Mouse (Mus musculus): ENCODE results near the gene Ttyh2. TPM values are rescaled to one million over a fixed set of nuclear protein-coding genes. Genes with fewer than 3 reads are reported as not detected.
A peak's percentile ranks its signal among the peaks of the same experiment; 100 is the strongest.
"Not testable (repeated sequence)": the region's sequence is repeated elsewhere in the genome, so short reads cannot be mapped to it uniquely, and the experiment has no call there.

Ttyh2 gene
- total RNA-seq, 2 experiments from 2014 or later: 74.5 to 75.9 TPM

DNA sequence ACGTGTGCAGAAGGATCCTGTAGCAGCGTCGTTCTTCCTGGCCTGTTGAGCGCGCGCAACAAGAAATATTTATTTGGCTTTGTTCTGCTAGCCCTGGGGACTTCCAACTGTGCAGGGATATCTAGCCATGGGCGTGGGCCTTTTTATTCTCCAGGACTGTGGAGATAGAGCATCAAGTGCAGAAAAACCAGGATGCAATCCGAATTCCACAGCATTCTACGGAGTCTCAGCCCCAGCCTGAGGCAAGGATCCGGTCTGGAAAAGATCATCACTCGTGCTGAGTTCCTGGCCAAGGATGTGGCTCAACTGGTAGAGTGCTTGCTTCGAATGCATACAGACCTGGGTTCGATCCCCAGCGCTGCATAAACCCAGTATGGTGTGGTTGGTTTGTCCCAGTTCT lies 13.1 kb upstream of the Ttyh2 start:
- no peak for DNase-seq

DNA sequence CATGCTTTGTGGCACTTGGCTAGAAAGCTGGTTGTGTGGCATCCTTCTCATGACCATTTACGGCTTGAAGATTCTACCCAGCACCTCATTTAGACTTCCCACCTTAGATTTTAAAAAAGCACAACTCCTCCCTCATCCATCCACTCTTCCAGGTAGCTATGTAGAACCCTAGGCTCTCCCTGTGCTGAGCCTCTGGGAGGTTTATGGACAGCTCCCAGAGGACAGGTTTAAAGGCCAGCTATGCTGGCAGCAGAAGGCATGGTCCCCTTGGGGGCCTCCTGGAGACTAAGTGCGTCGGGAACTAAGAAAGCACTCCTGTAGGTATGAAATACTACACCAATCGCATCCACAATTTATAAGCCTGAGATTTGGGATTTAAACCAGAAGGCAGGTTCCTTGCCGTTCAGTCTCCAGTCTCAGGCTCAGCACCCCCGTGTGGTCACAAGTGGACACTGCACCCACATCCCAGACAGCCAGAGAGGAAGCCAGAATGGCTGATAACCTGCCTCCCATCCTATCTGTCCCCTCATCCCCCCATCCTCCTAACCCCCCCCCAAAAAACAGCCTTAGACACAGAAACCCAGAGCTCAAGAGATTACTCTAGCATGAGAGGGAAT lies 12.4 kb upstream of the Ttyh2 start:
- peak; percentile 66 for DNase-seq

DNA sequence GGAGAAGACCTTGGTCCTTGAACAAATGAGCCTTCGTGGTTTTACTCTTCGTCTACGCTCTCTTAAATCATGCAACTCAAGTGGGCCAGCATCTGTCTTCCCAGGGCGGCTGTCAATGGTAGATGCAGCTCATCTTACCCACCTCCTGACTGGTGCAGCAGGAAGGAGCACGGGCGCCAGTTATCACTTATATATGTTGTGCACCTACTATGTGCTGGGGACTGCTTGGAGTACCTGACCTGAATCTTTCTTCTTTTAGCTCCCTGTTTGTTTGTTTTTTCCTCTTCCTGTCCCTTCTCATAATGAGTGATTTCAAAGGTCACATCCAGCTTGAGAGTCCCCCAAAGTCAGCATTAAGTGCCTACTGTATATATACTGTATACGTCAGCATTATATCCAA lies 11.1 kb upstream of the Ttyh2 start:
- no peak for DNase-seq

DNA sequence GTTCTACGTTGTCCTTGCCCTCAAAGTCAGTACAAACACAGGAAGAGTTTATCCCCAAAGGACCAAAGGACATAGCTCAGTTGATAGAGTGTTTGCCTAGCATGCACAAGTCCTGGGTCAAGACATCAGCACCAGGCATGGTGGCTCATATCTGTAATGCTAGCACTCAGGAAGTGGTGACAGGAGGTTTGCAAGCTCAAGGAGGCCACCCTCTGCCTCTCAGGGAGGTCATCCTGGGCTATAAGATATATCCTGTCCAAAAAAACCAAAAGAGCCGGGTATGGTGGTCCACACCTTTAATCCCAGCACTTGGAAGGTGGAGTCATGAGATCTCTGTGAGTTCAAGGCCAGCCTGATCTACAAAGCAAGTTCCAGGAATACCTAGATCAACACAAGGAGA lies 9.8 kb upstream of the Ttyh2 start:
- DNase-seq: no peak

DNA sequence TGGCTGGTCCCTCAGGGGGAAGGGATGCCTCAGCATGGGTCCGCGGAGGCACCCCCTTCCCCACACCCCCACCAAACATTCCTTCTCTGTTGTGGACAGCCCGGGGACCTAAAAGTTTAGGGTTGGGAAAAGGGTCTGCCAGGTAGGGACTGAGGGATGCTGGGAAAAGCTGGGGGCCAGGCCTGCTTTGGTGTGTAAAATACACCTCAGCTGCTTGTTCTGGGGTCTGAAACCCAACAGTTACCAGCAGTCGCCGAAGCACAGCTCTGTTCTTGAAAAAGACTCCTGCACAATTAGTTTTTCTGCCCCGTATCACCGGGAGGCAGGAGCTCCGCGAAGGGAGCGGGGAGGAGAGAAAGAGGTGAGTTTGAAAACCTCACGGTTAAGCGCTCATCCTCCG lies 8.4 kb upstream of the Ttyh2 start:
- no peak for DNase-seq

DNA sequence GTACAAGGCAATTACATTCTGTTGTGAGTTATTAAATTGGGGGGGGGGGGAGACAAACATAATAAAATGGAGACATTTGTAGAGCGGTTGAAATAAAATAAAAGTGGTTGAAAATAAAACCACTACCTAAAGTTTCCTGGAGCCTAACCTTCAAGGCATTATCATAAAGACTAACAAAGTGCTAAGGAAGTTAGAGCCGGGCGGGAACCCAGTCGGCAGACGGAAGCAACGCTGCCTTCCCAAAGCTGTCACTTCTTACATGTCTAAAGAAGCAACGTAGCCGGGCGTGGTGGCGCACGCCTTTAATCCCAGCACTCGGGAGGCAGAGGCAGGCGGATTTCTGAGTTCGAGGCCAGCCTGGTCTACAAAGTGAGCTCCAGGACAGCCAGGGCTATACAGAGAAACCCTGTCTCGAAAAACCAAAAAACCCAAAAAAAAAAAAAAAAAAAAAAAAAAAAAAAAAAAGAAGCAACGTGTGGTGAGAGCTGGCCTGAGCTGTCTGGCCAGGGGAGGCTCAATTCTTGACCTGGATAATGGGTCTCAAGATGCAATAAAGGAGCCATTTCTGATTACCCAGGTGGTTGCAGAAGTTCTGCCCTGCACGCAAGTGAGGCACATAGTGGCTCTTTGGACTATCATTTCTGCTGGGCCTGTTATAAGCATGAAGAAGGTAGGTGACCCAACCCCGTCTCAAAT lies 7.8 kb upstream of the Ttyh2 start:
- no peak for DNase-seq

DNA sequence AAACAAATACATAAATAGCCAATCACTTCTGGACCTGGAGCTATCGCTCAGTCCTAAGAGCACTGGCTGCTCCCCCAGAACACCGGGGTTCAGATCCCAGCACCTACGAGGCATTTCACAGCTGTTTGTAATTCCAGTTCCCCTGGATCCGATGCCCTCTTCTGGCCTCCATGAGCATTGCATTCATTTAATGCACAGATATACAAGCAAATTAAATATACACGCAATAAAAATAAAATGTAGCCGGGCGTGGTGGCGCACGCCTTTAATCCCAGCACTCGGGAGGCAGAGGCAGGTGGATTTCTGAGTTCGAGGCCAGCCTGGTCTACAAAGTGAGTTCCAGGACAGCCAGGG lies 7.3 kb upstream of the Ttyh2 start:
- DNase-seq: not testable (repeated sequence)

DNA sequence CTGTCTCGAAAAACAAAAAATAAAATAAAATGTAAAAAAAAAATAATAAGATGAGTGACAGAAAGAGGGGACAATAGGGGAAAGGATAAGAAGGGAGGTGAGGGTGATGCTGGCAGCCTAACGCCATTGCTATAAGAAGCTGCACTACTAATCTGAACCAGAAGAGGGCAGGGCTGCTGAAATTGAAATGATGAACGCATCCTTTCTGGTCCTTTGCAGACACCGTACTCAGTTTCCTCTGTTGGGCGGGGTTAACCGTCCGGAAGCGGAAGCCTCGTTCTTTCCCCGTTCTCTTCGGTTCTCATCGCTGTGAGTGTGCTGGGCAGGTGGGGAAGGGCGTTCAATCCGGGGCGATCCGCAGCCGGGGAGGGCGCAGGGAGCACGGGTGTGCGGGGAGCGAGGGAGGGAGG lies 6.9 kb upstream of the Ttyh2 start, which contains the start of gene Rpl38:
Gene Rpl38 (plus strand): TSS at position 224 of the 410 bp plus-strand sequence.
- peak; percentile 87 for DNase-seq

DNA sequence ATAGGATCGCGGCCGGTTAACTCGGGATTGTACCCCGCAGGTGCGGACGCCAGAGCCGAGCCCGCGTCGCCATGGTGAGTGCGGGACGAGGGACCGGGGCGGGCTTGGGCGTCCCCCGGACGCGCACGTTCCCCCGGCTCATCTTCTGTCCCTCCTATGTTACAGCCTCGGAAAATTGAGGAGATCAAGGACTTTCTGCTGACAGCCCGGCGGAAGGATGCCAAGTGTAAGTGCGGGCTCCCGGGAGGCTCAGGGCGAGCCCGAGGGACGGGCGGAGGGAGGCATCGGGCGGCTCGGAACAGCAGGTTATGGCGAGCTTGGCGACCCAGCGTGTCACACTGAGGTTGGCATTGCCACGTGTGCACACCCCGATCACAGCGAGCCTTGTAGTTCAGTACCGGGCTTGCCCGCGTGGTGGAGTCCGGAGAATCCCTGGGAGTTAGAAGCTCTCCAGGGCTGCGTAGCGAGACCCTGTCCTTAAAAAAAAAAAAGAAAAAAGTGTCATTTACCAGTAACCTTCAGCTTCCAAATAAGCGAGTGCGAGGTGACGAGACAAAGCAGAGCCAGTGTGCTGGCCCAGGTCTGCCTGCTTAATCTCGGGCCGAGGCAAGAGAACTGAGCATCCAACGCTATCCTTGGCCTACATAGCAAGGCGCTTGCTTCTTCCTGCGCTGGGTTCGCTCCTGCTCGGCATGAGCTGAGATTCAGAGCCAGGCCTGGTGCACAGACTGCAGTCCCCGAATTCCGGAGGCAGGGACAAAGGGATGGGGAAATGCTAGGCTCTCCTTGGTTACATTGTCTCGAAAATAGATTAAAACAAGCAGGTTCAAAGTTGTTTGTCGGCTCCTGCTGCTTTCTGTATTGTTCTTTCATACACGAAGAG lies 6.2 kb upstream of the Ttyh2 start:
- DNase-seq: peak; percentile 81

DNA sequence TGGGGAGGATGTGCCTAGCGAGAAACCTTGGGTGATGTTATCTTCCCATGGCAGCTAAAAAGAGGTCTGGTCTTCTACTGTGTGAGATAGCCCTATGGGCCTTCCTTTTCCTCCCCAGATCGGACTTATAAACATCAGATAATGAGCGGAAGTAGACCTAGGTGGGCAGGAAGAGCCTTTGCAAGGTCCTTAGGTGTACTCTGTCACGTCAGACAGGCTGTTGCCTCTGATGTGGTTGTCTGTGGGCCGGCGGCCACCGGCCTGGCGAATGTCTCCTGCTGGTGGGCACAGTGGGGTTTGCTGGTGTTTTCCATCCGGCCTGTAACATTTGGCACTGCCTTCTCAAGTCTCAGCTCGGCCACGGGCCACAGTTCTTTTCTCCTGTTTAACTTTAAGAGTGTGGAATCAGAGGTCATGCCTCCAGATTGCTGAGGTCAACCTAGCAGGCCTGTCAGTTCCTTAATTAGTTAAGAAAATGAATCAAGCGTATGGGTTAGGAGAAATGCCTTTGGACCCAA lies 5.5 kb upstream of the Ttyh2 start:
- DNase-seq: no peak

DNA sequence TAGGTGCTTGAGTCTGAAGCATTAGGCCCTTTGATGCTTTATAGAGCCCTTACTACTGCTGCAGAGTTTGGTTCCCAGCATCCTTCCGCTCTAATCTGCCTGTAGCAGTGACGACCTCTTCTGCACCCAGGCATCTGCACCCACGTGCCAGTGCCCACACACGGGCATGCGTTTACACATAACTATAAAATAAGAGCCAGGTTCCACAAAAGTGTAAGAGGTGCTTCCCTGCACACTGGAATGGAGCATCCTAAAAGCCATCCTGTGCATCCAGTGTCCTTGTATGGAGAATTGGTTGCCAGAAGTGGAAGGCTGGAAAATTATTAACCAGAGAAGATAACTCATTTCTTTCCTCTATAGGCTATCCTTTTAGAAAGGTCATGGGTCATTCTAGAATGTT lies 4.1 kb upstream of the Ttyh2 start:
- no peak for DNase-seq

DNA sequence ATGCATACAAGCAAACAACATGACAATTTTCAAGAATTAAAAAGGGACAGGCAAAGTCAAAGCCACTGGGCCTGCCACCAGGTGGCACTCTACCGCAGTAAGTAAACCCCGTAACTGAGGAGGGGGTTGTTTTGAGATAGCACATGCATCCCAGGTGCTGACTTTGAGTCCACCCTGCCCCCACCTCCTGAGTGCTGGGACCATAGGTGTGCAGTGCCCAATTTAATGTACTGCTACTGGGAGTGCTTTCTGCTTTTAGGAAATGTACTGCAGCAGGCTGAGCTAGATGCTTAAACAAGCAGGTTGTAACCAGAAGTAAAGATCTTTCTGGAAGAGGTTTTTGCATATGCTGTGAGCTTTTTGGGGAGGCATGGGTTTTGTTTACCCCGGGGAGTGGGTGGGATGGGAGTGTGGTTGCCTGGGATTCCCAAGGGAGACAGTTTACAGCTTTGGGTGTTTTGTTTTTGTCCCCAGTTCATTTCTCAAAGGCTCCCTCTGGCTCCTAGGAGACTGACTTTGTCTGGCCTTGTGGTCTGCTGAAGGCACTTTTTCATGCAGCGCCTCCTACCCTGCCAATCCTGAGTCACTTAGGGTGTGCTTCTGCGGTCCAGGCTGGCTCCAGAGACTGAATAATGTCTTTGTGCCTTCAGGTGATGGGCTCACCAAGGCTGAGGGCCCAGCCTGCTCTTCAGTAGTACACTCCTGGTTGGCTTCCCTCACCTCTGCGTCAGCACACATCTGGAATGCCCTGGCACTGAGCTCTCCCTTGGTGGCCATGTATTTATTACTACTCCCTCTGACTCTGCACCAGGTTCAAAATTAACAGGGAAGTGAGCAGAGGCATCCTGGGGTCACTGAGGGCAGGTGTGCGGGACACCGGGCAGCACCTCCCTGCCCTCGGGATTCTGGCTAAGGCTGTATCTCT lies 2.2 kb upstream of the Ttyh2 start:
- DNase-seq: peak; percentile 62

DNA sequence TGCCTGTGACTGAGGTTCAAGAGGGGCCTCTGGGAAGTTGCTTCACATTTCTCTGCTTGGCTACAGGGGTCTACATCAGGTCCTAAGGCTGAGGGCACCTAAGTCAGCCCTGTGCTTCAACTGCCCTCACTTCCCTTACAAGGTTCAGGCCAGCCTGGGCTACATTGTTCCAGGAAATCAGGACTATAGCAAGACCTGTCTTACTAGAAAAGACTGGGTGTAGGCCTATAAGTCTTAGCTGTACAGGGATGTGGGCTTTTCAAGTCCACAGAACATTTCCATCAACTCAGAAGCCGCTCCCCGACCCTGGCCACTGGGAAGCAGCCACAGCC lies 1.5 kb upstream of the Ttyh2 start:
- DNase-seq: no peak

DNA sequence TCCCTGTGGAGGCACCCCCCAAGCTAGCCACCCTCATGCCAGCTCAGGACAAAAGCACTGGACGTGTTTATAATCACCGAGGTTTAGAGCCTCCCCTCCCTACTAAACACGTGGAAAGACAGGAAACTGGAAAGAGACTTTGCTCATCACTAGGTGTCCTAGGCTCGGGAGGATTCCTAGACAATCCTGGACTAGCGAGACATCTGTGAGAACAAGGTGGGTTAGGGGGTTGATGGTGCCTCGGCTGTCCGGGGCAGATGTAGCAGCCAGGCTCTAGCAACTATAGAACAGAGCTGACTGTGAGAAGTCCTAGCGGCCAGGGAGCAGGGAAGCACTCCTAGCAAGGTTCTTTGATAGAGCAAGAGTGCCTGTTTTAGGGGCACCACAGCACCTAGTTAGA lies 1.1 kb upstream of the Ttyh2 start:
- no peak for DNase-seq

DNA sequence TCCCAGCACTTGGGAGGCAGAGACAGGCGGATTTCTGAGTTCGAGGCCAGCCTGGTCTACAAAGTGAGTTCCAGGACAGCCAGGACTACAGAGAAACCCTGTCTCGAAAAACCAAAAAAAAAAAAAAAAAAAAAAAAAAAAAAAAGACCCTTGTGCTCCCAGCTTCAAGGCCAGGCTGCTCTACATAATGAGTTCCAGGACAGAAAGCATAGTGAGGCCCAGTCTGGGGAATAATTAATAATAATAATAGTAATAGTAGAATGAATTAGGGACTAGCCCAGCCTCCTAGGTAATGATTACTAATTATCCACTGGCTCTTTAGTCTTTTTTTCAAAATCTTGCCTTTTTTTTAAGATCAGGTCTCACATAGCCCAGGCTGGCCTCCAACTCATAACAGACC lies 435 bp upstream of the Ttyh2 start:
- DNase-seq: not testable (repeated sequence)

DNA sequence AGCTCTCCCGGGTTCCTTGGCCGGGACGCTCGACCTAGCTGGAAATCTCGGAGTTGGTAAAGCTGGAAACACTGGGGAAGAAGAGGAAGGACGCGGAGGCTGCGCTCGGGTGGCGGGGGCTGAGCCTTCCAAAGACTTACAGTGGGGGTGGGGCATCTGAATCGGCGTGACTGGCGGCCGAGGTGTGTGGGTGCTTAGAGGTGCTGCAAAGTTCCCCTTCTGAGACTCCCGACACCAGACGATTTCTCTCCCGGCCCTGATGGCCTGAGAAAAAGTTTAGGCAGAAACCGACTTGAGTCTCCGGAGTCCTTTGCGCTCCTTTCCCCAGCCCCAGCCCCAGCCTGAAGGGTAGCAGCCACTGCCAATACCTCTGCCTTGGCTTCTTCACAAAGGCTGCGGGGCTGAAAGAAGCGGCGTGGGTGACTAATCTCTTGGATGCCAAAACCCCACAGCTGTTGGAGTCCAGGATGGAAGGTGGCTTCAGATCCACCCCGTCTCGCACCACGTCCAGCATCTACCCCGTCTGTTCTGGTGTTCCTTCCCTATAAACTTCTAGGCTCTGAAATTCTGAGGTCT lies 683 bp downstream of the Ttyh2 start:
- DNase-seq: peak; percentile 49

DNA sequence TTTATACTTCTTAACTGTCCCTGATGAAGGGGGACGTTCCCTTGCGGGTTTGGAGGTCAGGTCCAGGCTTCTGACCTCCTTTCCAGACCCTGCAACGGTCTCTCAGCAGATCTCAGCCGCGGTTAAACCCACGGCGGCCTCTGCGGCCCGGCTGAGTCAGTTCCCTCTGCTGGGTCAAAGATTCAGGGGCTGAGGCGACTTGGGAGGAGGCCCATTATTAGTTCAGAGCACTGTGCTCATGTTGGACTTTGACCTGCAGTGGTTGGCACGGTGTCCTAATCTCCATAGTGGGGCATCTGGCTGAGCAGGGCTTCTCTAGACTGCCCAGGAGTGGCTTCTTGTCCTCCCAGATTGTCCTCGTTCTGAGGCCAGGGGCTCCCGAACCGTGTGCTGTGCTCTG lies 1.2 kb downstream of the Ttyh2 start:
- peak; percentile 48 for DNase-seq

DNA sequence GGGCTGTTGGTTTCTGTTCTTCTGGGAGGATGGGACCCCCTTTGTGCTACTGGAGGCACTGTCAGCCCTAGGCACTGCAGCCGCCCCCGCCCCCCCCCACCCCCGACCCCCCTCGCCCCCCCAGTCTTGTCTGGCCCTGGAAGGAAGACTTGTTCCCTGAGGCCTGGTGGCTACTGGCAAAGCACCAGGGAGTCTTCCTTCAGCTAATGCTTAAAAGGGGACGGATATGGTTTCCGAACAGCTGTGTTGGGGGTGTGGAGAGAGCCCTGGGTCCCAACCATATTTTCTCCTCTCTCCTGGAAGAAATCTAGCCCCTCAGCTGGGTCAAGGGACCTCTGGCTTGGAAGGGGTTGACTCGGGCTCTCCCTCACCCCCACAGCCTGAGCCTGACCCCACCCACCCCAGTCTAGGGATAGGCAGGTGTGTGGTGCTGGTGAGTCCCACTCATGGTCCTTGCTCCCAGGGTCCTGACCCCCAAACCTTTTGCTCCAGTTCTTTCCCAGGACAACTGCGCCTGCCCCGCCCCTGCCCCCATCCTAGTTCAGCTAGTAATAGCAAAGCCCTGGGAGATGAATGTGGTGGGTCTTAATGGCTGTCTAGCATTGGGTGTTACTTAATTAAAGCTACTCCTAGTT lies 1.8 kb downstream of the Ttyh2 start:
- peak; percentile 52 for DNase-seq

DNA sequence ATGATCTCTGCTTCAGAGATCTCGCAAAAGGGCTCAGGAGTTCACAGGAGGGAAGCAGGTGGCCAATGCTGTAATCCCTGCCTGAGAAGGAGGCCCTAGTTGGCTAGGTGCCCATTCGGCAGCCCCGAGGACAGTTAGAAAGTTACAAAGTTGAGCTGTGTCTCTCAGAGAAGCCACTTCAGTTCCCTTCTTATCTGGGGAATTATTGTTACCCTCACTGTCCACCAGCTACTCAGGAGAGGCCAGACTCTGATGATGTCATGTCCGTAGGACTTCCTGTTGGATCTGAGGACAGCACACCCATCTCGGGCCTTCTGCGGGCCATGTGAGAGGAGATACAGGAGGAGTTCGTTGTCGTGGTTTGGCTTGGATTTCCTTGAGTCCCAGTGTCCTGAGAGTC lies 4.4 kb downstream of the Ttyh2 start:
- DNase-seq: no peak

DNA sequence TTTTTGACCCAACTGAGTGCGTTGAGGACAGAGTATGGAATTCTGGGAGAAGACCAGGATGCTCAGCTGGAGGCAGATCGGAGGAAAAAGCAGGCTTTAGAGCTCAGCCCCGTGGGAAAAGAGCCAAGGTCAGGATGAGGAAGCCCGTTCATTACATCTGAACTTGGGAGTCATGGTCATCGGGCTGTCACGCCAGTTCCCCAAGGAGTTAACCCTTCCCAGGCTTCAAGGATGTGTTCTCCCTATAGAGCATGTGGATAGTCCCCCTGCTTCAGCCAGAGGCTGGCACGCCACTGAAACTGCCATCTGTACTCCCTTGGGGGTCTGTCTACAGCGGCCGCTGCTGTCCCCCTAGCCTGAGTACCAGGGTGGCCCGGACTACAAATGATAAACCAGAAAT lies 5.1 kb downstream of the Ttyh2 start:
- DNase-seq: no peak

DNA sequence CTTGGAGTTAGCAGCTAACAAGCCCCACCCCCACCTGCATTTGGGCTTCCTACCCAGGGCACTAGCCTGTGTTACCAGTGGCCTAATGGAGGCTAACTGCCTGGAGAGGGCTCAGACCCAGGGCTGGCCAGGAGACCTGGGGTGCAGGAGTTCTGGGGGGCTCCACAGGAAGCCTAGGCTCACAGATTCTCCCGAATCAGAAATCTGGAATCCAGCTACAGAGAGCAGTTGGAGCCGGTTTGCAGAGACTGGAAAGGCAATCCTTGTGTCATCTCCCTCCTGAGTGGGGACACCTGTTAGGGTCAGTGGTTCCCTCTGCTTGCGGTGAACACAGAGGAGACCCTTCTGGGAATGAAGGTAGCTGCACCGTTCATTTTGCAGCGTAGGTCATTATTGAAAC lies 5.8 kb downstream of the Ttyh2 start:
- no peak for DNase-seq

Measured in gastrocnemius, postnatal 10 days (tissue).